Mouse (Mus musculus) stomach, postnatal 0 days (tissue): ENCODE results near the gene Cchcr1.

ENCODE experiments used
- CTCF ChIP-seq: IDR thresholded peaks from 2 replicates; pipeline ENCODE4 v1.5.1; 2016; ENCODE audit warnings: antibody characterized with exemption, low read depth, mild to moderate bottlenecking, moderate library complexity
- EP300 ChIP-seq: optimal IDR thresholded peaks from 2 replicates; pipeline ENCODE3; 2016; ENCODE audit warnings: antibody characterized with exemption

GRCm38 (mm10) chr17:35570836-35571235 lies 53.9 kb downstream of the Cchcr1 start:
- TF ChIP-seq CTCF (no peak), EP300 (no peak)
